Mouse (Mus musculus) WW6 (cell line): Measurements from ENCODE around the gene Map2.

ENCODE experiments used
- DNase-seq: peaks from one replicate; pipeline ENCODE4 v3.0.0-alpha.2; 2013; ENCODE audit warnings: low read depth, low spot score

Gene Map2

DNA sequence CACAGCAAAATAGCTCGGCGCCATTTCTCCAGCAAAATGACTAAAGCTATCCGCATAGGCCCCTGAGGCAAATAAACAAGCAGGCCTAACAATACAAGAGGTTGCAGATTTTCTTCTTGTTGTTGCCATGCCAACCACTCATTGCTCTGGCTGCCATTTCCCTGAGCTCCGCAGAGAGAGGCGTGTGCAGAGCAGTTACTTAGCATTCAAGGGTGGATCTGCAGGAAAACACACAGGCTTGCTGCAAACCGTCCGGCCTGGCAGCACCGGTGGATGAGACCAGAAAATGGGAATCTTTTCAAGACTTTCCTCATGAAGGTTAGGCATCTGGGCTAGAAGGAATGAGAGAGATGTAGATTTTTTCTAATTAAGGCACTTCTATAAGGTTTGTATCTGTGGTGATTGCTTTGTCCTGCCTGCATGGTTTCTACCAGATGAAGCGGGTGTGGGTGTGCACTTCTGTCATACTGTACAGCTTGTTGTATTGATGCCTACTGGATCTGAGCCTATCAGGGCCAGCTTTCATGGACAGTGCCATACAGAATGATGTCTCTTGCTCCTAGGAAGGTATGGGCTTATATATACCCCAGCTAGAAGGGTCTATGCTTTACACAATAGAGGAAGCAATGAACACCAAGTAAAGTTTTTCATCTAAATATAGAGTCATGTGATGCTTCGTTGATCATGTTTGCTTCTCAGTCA is 211.8 kb downstream of the Map2 start:
- no peak for DNase-seq

DNA sequence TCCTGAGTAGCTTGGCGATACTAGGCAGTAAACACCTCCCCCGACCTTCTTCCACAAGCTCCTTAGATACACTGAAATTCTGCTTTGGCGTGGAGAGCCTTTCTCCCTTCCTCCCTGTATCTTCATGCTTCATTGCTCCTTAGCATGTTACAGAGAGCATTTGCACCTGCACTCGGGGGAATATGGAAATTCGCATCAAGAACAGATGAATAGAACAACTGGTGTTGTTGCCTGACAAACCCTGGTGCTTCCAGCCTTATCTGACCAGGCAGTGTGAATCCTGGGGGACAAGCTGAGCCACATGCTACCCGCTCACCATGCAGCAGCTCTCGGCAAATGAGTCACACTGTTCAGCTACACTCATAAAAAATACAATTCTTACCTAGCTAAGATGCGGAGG is 213.5 kb downstream of the Map2 start:
- no peak for DNase-seq

DNA sequence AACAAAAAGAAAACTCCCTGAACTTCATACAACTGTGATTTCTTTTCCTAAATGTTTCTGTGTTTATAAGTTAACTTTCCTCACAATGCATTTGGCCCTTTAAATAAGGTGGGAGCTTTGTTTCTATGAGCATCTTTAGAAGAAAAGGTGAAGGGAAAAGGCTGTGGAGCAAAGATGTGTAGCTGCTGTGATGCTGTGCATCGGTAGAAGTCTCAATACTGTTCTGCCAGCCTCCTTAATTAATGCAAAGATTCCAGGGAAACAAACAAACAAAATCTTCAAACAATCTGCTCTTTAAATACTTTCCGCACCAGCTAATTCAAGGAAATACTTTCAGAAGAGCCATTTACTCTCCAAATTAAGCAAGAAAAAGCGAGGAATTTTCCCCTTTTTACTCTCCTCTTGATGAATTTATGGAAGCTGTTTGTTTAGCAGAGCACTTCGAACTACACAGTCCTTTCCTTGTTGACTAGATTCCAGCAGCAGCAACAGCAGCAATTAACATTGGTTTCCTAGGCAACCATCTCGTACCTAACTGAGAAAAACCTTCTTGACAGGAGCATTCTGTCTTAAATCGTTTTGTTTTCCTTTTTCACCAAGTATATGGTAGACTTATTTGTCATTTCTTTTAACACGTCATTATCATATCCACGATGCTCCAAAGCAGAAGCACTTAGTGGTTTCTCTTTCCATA is 220.0 kb downstream of the Map2 start:
- DNase-seq = no peak

DNA sequence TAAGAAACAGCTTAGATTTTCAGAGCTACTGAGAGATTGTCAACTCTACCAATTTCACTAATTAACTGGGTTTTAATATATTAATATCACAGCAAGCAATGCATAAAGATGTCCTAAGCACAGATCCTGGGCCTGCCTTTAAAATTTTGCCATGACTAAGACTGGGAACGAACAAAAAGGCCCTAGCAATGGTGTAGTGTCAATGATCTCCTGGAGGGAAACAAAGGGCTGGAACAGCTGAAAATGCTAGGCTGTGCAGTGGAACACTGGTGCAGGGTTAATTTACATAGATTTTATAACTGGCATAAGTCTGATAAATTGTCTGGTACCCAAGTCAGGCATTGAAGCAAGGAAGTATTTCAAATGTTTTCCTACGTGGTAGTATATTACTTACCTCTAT is 220.8 kb downstream of the Map2 start:
- no peak for DNase-seq

DNA sequence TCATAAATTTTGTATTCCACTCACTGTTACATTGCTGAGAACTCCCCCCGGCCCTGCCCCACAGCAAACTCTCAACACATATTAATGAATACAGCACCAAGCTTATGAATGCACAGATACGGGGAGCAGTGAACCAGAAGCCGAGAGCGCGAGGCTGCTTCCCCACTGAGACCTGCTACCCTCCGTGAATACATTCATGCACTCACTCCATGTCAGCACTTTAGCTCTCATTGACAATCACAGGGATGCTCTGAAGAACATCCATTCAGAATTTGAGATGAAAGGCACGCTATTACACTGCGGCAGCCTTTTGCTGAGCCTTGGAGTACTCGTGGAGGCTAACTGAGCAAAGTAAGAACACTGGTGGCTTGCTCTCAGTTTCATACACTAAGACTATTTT is 226.8 kb downstream of the Map2 start:
- no peak for DNase-seq

DNA sequence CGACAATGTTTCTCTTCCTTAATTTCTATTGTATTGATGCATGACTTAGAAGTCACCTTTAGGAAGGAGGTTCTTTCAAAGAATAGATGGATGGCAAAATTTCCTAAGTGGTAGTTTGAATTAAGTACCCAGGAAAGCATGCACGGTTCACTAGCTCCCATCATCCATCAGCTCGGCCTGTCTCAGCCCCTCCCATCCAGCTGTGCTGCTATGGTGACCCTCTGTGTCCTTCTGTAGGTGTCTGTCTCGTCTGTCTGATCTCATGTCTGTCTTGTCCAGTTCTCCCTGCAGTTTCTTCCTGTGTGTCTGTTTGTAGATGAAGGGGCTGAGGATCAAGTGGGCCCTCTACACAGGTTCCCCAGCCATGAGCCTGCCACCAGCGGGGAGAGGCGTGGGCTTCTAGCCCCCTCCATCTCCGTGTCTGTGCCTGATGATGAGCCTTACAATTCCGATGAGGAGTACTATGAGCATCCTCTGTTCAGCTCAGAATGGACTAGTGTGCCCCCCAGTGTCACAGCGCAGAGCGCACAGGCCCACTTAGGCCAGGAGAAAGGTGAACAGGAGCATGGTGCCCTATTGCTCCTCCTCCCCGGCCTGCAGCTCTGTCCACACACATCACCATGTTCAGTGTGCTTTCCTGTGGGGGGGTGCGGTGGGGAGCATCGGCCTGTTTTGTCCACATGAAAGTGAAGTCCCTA is 232.3 kb downstream of the Map2 start:
- no peak for DNase-seq

DNA sequence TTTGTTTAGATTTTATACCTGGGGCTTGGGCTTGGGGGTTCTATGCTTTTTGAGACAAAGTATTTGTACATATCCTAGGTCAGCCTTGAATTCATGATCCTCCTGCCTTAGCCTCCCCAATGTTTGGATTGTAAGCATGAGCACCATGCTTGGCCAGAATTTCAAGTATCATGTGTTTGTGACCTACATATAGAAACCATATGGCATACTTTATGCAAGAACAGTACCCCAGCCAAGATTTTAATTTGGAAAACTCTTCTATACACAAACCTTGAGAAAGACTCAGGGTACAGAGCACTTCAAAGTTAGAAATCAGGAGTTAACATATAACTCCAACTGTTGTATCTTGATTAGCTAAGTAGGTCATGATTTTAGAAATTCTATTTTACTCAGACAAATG is 243.3 kb downstream of the Map2 start:
- DNase-seq = no peak

DNA sequence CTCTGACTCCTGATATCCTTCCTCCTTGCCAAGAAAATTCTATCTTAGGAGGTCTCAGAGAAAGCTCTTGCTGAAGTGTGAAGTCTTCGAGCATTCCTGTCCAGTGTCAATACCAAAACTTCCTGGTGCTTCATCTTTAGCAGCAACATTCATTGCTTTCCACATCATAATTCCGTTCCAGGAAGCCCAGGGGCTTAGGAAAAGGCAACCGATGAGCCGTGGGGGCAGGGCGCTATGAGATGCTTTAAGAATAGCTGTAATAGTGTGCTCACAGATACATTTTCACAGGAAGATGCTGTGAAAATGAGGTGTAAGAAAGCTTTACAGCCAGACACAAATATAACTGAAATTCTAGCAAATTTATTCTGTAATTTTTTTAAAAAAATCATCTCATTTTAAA is 251.0 kb downstream of the Map2 start:
- no peak for DNase-seq

DNA sequence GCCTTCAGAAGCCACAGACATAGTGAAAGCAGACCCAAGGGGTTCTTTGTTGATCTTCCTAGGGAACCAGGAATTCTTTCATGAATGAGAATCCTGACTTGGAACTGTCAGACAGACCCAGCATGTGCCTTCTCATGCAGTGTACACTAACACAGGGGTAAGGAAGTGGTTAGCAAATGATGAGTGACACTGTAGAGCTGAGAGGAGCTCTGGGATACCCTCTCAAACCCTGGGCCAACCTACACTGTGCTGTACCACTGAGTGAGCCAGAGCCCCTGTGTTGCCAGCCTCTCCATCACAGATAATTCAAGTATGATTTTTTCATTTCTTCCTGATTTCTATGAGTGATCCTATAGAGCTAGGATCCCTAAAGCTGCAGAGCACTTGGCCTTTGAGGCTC is 255.9 kb downstream of the Map2 start:
- no peak for DNase-seq

DNA sequence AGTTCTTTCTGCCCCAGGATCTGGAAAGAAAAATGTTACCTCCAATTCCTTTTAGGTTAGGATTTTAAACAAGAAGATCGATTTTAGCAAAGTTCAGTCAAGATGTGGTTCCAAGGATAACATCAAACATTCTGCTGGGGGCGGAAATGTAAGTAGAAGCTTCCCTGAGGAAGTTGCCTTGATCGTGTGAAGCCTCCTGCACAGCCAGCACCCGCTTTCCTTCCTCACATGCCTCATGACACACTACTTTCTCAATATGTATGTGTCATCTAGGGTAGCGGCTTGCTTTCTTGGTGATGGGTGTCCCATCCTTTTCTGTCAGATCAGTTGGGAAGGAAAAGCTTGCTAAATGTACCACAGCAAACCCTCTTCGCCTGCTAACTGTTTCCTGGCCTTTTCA is 256.4 kb downstream of the Map2 start:
- no peak for DNase-seq

DNA sequence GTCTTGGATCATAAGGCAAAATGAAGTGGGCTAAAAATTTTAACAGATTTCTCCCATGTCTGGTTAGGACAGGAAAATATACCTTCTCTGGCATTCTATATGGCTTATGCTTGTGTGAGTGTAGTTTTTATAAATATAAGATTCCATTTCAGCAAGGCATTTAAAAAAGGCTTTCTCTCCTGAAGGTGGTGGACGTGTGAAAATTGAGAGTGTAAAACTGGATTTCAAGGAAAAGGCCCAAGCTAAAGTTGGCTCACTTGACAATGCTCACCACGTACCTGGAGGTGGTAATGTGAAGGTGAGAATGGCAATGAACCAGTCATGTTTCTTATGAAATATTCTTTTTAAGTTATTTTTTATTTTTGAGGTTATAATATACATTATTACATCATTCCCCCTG is 263.0 kb downstream of the Map2 start:
- DNase-seq = no peak

DNA sequence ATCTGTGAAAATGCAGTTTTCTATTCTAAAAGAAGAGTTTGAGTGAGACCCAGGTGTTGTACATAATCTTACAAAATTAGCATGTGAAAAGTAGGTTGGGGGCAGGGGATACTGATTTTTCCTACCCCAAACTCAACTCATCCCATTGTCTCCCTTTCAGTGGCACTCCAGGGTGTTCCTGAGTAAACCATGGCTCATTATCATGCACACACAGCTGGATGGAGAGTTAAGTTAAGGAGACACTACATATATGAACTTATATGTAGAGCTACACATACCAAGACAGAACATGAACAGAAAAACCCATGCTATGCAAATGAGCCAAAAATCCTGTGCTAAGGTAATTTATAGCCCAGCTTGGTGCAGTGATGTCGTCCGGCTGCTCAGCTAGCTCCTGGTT is 267.8 kb downstream of the Map2 start:
- DNase-seq = no peak

DNA sequence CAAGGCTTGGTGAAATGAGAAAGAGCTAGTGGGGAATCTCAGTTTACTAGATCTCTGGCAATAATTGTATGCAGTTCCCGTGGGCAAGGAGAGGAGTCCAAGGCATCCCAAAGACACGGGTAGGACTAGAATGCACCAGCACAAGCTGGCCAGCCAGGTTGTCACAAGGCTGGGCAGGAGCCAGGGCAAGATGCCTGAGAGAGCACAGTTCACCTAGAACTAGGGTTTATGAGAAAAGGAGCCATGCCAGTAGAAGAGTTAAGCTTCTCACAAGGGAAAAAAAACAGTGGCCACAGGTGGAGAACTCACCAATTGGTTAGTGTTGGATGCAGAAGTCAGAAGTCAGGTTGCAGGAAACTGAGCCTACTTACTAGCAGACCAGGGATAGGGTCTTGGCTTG is 274.4 kb downstream of the Map2 start:
- DNase-seq = no peak

DNA sequence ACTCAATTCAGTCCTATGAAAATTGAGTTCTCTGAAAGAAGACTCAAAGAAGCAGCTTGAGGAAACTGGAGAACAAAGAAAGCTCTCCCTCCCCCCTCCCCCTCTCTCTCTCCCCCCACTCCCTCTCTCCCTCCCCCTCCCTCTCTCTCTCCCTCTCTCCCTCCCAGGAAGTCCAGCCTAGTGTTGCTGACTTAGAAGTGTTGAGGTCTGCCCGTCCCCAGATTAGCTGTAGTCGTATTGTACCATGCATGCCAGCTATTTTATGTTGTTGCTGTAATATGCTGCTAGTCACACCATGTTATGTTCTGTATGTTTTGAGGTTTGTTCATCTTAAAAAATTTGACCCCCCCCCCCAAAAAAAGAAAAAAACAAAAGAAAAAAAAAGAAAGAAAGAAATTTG is 281.5 kb downstream of the Map2 start:
- DNase-seq = no peak

DNA sequence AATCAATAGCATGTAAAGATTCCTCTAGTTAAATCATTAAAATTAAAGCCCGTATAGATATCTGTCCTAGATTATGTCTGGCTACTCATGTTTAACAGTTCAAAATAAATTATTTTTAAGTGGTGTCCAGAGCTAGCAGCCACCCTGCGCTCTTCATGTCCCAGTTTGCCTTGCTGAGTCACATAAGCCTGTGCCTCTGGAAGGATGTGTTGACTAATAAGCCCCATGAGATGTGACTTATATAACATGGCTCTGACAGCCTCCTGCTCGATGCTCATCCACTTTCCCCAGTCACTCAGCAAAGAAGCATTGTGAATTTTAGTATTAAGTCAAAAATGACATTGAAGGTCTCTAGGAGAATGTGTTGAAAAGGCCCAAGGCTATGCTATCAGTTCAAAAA is 282.7 kb downstream of the Map2 start:
- no peak for DNase-seq

DNA sequence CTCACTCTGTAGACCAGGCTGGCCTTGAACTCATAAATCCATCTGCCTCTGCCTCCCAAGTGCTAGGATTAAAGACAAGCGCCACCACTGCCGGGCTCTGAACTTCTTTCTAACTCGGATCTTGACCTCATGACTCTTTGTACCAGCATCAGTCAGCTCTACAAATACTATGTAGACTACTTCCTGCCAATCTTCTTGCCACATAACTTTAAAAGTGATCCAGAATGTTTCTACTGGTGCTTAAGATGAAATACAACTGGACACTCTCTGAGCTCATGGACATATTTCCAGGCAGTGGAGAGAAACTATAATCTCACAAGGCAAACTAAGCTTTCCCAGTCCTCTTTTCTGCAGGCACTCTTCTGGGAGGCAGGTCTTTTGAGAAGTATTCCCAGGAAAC is 284.3 kb downstream of the Map2 start:
- no peak for DNase-seq

DNA sequence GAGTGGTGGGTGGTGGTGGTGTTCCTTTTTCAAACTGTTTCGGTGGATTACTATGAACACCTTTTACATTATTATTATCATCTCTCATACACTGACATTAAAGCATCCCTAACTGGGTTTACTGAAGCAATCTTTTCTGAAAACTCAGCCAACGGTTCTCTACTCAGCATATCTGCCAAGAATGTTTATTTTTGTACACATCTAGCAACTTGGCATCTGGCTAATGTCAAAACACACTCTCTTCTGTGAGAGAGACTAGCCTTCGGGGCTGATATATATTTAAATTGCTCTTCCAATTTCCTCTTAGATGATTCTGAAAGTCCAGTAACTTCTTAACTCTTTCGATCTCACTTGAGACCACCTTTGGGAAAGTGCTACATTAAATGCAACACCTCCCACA is 285.8 kb downstream of the Map2 start:
- DNase-seq = no peak

DNA sequence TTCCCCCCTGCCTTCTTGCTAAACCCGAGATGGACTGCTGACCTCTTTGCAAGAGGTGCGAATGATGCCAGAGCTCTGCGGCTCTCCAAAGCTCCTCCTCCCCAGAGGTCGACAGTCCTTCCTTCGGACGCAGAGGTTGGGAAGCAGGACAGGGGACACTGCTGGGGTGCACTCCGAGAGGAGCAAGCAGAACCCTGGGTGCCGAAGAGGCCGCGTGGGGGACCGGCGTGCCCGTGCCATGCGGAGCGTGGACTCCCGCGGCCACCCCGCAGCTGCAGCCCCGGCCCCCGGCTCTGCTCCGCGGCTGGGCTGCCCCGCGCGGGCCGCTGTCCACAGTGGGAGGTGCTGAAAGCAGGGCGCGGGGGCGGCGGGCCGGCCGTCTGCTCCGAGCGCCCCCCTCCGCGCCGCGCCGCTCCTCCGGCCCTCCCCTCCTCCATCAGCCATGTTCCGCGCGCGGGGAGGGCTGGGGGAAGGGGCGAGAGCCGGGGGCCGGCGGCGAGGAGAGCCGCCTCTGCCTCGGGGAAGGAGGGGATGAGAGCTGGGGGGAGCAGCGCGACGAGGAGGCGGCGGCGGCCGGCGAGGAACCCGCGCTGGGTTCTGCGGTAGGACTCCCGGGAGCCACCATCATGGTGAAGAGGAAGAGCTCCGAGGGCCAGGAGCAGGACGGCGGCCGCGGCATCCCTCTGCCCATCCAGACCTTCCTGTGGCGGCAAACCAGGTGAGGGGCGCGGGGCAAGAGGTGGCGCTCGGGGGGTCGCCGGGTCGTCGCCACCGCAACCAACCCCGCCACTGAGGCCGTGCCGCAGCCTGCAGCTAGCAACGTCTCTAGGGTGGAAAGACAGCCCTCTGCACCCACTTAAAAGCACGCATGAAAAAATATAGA is 293.0 kb downstream of the Map2 start, which contains the start of gene Unc80:
Gene Unc80, plus strand, starts transcription at position 547 of the 883 bp plus-strand sequence.
- DNase-seq = peak; percentile 11

DNA sequence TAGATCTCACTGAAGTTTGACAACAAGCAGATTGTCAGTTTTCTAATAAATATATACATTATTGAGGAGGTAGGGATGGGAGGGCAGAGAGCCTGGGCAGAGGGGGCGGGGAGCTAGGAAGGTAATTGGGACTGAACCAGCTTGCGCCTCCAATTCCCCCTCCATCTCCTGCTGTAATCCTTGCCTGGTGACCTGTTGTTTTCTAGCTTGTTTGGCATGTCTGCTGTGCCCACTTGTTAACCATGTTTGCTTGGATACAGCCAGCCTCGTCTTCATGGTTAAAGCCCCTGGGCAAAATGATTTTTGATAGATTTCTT is 293.6 kb downstream of the Map2 start:
- DNase-seq = no peak

DNA sequence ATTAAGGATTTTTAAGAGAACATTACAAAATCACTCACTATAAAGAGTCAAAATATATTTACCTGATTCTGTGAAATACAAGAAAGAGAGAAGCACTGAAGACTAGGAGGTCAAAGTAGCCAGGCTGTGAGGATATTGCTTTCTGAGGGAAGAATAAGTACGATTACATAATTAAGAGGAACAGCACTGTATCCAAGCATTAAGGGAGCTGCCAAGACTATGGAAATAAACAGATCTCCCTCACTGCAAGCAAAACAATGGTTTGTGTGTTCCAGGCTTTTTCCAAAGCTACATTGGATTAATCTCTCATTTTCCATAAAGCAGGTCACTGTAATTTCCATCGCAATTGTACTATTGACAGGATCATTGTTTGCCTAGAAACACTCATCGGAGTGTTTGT is 307.7 kb downstream of the Map2 start:
- DNase-seq = no peak
